Mouse (Mus musculus) bone marrow macrophage, adult 2 months (primary cell): ENCODE measurements around the gene C2cd2.

Experiments
- CTCF ChIP-seq: IDR thresholded peaks from 2 replicates; pipeline ENCODE4 v1.5.1; 2012; ENCODE audit warnings: low read depth, mild to moderate bottlenecking, low read length, moderate library complexity
- POLR2A ChIP-seq: IDR thresholded peaks from 2 replicates; pipeline ENCODE4 v1.6.1; 2012; ENCODE audit warnings: mild to moderate bottlenecking, low read depth, low read length, borderline replicate concordance

DNA sequence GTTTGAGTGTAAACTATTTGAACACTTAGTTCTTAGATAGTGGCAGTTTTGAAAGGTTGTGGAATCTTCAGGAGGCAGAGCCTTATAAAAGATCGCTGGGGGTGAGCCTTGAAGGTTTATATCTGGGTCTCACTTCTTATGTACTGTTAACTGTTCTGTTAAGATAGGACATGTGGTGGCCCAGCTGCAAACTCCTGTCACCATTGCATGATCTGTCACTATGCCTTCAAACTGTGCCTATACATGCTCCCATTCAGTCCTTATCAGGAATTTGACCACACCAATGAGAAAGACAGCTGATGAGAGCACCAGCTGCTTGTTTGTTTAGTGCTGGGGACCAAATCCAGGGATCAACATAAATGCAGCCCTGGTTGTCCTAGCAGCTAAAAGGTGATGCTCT lies 14.9 kb upstream of the C2cd2 start:
- TF ChIP-seq CTCF (no peak), POLR2A (no peak)
